Mouse (Mus musculus) liver, adult 2 months (tissue): Measurements from ENCODE around the gene Col26a1.

Source experiments
- CTCF ChIP-seq: fragments of 200-500 bp; IDR thresholded peaks from 2 replicates; pipeline ENCODE4 v1.5.1; 2011; ENCODE audit warnings: low read depth, low read length, control low read depth
- POLR2A ChIP-seq: fragments of 200-500 bp; IDR thresholded peaks from 2 replicates; pipeline ENCODE4 v1.6.1; 2011; ENCODE audit warnings: low read length, control low read depth; ENCODE audit not compliant: insufficient read depth; ENCODE audit errors: extremely low read depth

- TF ChIP-seq CTCF (no peak), POLR2A (no peak)
Observed at GRCm38 (mm10) chr5:136796917-136797316, 86.1 kb downstream of the Col26a1 start.
